Mouse (Mus musculus) heart, postnatal 0 days (tissue): Measurements from ENCODE around the gene Flvcr1.

ENCODE experiments used
- CTCF ChIP-seq: IDR thresholded peaks from 2 replicates; pipeline ENCODE4 v1.5.1; 2016; ENCODE audit warnings: antibody characterized with exemption, control low read depth, low read depth
- EP300 ChIP-seq: IDR thresholded peaks from 2 replicates; pipeline ENCODE4 v1.6.1; 2016; ENCODE audit warnings: antibody characterized with exemption, low read depth

DNA sequence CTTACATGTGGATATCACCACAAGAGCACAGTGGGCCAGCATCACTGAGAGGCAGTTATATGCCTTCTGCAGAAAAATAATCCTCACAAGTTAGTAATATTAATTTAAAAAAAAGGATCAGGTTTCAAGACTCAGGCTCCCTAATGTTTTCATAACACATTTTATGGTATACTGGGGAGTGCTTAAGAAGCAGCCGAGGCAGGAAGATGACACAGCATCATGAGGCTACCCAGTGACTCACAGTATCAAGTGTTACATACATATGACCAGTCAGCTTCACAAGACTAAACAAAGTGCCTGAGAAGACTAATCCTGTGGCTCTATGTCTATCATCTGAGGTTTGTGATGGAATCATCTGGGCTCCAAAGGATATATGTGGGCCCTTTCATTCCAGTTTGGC, 27.9 kb downstream of the Flvcr1 start:
- TF ChIP-seq EP300 (no peak), CTCF (no peak)
